23 mouse cellular contexts compared by ENCODE assay signal in genomic region chr14:50908126-50908525, GRCm38 (mm10). TPM values are rescaled to one million over a fixed set of nuclear protein-coding genes. Genes with fewer than 3 reads are reported as not detected.
A peak's percentile ranks its signal among the peaks of the same experiment; 100 is the strongest.
DNase-seq lines count a peak whose midpoint lies in the region; ATAC-seq and TF ChIP-seq lines count a peak whose summit lies in the region.
"Had no signal": no experiment of that assay in that cellular context is flagged by ENCODE, and none has a peak within 500 bp of the region (broad histone marks: within the 10 kb centered on the region; RNA-seq: fewer than 3 reads in every experiment).

No protein-coding gene starts in this region.

- no peak for TF ChIP-seq CTCF in bone marrow macrophage, adult 2 months (IDR thresholded peaks at IDR 0.05; ENCODE audit: low read depth, low read length)

- ATAC-seq in granulocyte monocyte progenitor cell, adult 5-6 weeks (replicated peaks; ENCODE audit: poor library complexity, severe bottlenecking): peak; percentile 28
- ATAC-seq: forebrain, embryonic 14.5 days; forebrain, embryonic 16.5 days had no signal

- H3K4me1 ChIP-seq in bone marrow macrophage, adult 2 months (ENCODE audit: control insufficient read depth, insufficient read depth, low read length): peaks cover 36% of the 10 kb centered on the region

- no peak overlapping the region for H3K4me3 ChIP-seq in bone marrow macrophage, adult 2 months (ENCODE audit: insufficient read depth, low read length)
- H3K4me3 ChIP-seq: embryonic facial prominence, embryonic 13.5 days; embryonic facial prominence, embryonic 15.5 days; erythroblast, embryonic 14.5 days; forebrain, embryonic 10.5 days; forebrain, embryonic 12.5 days had no signal

- DNase-seq in lung, postnatal 25 days (ENCODE audit: low spot score): peak; percentile 35
- DNase-seq in lung, postnatal 4 days: no peak
- no peak for DNase-seq in left cerebral cortex, adult 8-10 months (ENCODE audit: low spot score in 2 of 2)
- DNase-seq: adrenal gland, adult 2 months; adrenal gland, postnatal 10 days; adrenal gland, postnatal 36 days; cerebellum, adult 11 months; cerebellum, adult 18-20 months; cerebellum, adult 8-10 months; cerebellum, adult 9-11 months; cerebellum, postnatal 14 days; cerebellum, postnatal 36 days; embryo, embryonic 11 days had no signal

- no peak for TF ChIP-seq POLR2A in bone marrow macrophage, adult 2 months (IDR thresholded peaks at IDR 0.05; ENCODE audit: borderline replicate concordance, low read depth, low read length)

- peak overlapping the region; percentile 56 for H3K27ac ChIP-seq in bone marrow macrophage, adult 2 months (ENCODE audit: insufficient read depth, low read depth, low read length)
- H3K27ac ChIP-seq: embryonic facial prominence, embryonic 13.5 days; embryonic facial prominence, embryonic 15.5 days; forebrain, embryonic 10.5 days; forebrain, embryonic 12.5 days had no signal

RNA-seq across cellular contexts. Expression of gene Klhl33, which starts 10.8 kb away (rescaled TPM):
- 2.0 and 2.1 TPM in 2 replicates for polyA plus RNA-seq in bone marrow macrophage, adult 2 months (2012; ENCODE audit: insufficient read depth, insufficient read length, missing spikeins)
- 0.17 TPM in 1 of 2 replicates, not detected in the other for total RNA-seq in granulocyte monocyte progenitor cell, adult 5-6 weeks (2014; fragmentation: Nextera tagmentation)
- 0.10 and 0.73 TPM in 2 replicates for total RNA-seq in granulocyte monocyte progenitor cell, adult 5-6 weeks (2017)
- total RNA-seq in left cerebral cortex, adult 8-10 months (2022): 1 to 10 TPM; 5.5 to 8.3 (median 6.6) TPM
- total RNA-seq: MEL had no signal
- polyA plus RNA-seq: erythroblast, embryonic 14.5 days had no signal

RNA-seq across cellular contexts. Expression of gene Osgep, which starts 16.6 kb away (rescaled TPM):
- polyA plus RNA-seq in bone marrow macrophage, adult 2 months (2012; ENCODE audit: insufficient read depth, insufficient read length, missing spikeins): 51.1 and 57.9 TPM in 2 replicates
- 77.5 and 111 TPM in 2 replicates for total RNA-seq in granulocyte monocyte progenitor cell, adult 5-6 weeks (2014; fragmentation: Nextera tagmentation)
- 110 and 118 TPM in 2 replicates for total RNA-seq in granulocyte monocyte progenitor cell, adult 5-6 weeks (2017)
- total RNA-seq in left cerebral cortex, adult 8-10 months (2022): 10 to 100 TPM; 30.1 to 36.2 (median 33.2) TPM

RNA-seq across cellular contexts. Expression of gene Apex1, which starts 16.6 kb away (rescaled TPM):
- polyA plus RNA-seq in bone marrow macrophage, adult 2 months (2012; ENCODE audit: insufficient read depth, insufficient read length, missing spikeins): 16.7 and 21.3 TPM in 2 replicates
- total RNA-seq in granulocyte monocyte progenitor cell, adult 5-6 weeks (2014; fragmentation: Nextera tagmentation): 214 and 260 TPM in 2 replicates
- 202 and 229 TPM in 2 replicates for total RNA-seq in granulocyte monocyte progenitor cell, adult 5-6 weeks (2017)
- 10 to 100 TPM; 55.5 to 64.8 (median 60.2) TPM for total RNA-seq in left cerebral cortex, adult 8-10 months (2022)

RNA-seq across cellular contexts. Expression of gene Pip4p1, which starts 22.5 kb away (rescaled TPM):
- polyA plus RNA-seq in bone marrow macrophage, adult 2 months (2012; ENCODE audit: insufficient read depth, insufficient read length, missing spikeins): 131 and 158 TPM in 2 replicates
- total RNA-seq in granulocyte monocyte progenitor cell, adult 5-6 weeks (2014; fragmentation: Nextera tagmentation): 48.4 and 72.7 TPM in 2 replicates
- 20.9 and 25.0 TPM in 2 replicates for total RNA-seq in granulocyte monocyte progenitor cell, adult 5-6 weeks (2017)
- total RNA-seq in left cerebral cortex, adult 8-10 months (2022): 100 to 1,000 TPM in 3 of 4 experiments, 10 to 100 TPM in 1; 92.6 to 121 (median 109) TPM

RNA-seq across cellular contexts. Expression of gene Pnp, which starts 22.8 kb away (rescaled TPM):
- 219 and 232 TPM in 2 replicates for polyA plus RNA-seq in bone marrow macrophage, adult 2 months (2012; ENCODE audit: insufficient read depth, insufficient read length, missing spikeins)
- total RNA-seq in granulocyte monocyte progenitor cell, adult 5-6 weeks (2014; fragmentation: Nextera tagmentation): 179 and 257 TPM in 2 replicates
- total RNA-seq in granulocyte monocyte progenitor cell, adult 5-6 weeks (2017): 252 and 259 TPM in 2 replicates
- 10 to 100 TPM; 10.4 to 17.7 (median 16.6) TPM for total RNA-seq in left cerebral cortex, adult 8-10 months (2022)
